Mouse (Mus musculus) limb, embryonic 12.5 days (tissue): ENCODE results near the gene Ugdh. TPM values are rescaled to one million over a fixed set of nuclear protein-coding genes. Genes with fewer than 3 reads are reported as not detected.
"Not testable (repeated sequence)": the region's sequence is repeated elsewhere in the genome, so short reads cannot be mapped to it uniquely, and the experiment has no call there.

Experiments used
- ATAC-seq: fragments of 200-750 bp; cut with Nextera tagmentation; 2 replicates; pipeline ENCODE4 v1.8.0; 2017; ENCODE audit warnings: low read depth, moderate TSS enrichment; ENCODE audit not compliant: insufficient number of reproducible peaks, insufficient read depth, low FRiP score, low TSS enrichment
- H3K27ac ChIP-seq: fragments of 300-500 bp; sonication (generic); 2 replicates; pipeline ENCODE4 v1.5.1; 2016; ENCODE audit warnings: mild to moderate bottlenecking, moderate library complexity
- H3K27me3 ChIP-seq: fragments of 300-500 bp; sonication (generic); 2 replicates; pipeline ENCODE4 v1.6.1; 2016; ENCODE audit warnings: mild to moderate bottlenecking, moderate library complexity
- H3K36me3 ChIP-seq: fragments of 300-500 bp; sonication (generic); 2 replicates; pipeline ENCODE4 v1.6.1; 2016; ENCODE audit warnings: mild to moderate bottlenecking, moderate library complexity
- H3K4me1 ChIP-seq: fragments of 300-500 bp; sonication (generic); replicated peaks from 2 replicates; pipeline ENCODE4 v1.6.1; 2016
- H3K4me2 ChIP-seq: fragments of 300-500 bp; sonication (generic); 2 replicates; pipeline ENCODE4 v1.6.1; 2016; ENCODE audit warnings: mild to moderate bottlenecking, moderate library complexity
- H3K4me3 ChIP-seq: fragments of 300-500 bp; sonication (generic); replicated peaks from 2 replicates; pipeline ENCODE4 v1.5.1; 2016; ENCODE audit warnings: mild to moderate bottlenecking
- H3K9ac ChIP-seq: fragments of 300-500 bp; sonication (generic); replicated peaks from 2 replicates; pipeline ENCODE4 v1.6.1; 2016; ENCODE audit warnings: mild to moderate bottlenecking, moderate library complexity
- H3K9me3 ChIP-seq: fragments of 300-500 bp; sonication (generic); 2 replicates; pipeline ENCODE4 v1.6.1; 2016; ENCODE audit warnings: mild to moderate bottlenecking, moderate library complexity
- WGBS: fragments of 180-500 bp; shearing (Covaris S2); methylation state at CpG from one replicate; pipeline ENCODE4 v1.1.7; 2016; 5-methylcytosine and 5-hydroxymethylcytosine counted together
- polyA plus RNA-seq: library from polyadenylated mRNA; unstranded; fragments of >200 nt; fragmentation: Nextera tagmentation; extraction: Ambion mirVana; gene quantifications from 2 replicates; pipeline ENCODE4 v1.2.1, GENCODE M21; 2016

Gene Ugdh
- 154 and 170 TPM in 2 replicates for polyA plus RNA-seq

GRCm38 (mm10) chr5:65435806-65436561 is at the start of gene Ugdh:
Gene Ugdh (minus strand): TSS chr5:65435949.
- ATAC-seq = peak; percentile 93
- H3K4me1 ChIP-seq = peaks cover 26% of the 10 kb centered on the region
- no peaks in the 10 kb centered on the region for H3K27me3 ChIP-seq
- H3K9ac ChIP-seq = peak within 1 kb of the TSS; percentile 82
- no peaks in the 10 kb centered on the region for H3K9me3 ChIP-seq
- no peaks in the 10 kb centered on the region; the same call in 1 of the 2 replicates for H3K36me3 ChIP-seq
- peak within 1 kb of the TSS; percentile 89 for H3K27ac ChIP-seq
- under 1% methylated on average over 51 of the region's 51 CpGs for WGBS
- H3K4me3 ChIP-seq = peak within 1 kb of the TSS; percentile 75
- peak within 1 kb of the TSS; percentile 82 for H3K4me2 ChIP-seq

- Histone ChIP-seq H3K36me3 (0 out of 2 replicates have a peak, but pooled peaks cover 7% of the 10 kb centered on the region), H3K4me3 (no peak overlapping the region), H3K27me3 (no peaks in the 10 kb centered on the region), H3K9me3 (no peaks in the 10 kb centered on the region), H3K4me2 (no peak overlapping the region), H3K27ac (no peak overlapping the region), H3K4me1 (no peaks in the 10 kb centered on the region), H3K9ac (no peak overlapping the region)
- 80% methylated on average over 4 of the region's 4 CpGs for WGBS
- ATAC-seq = no peak
Measured at GRCm38 (mm10) chr5:65482996-65483395, 47.2 kb upstream of the Ugdh start.

GRCm38 (mm10) chr5:65480511-65480910 is 44.8 kb upstream of the Ugdh start:
- 83% methylated on average over 4 of the region's 4 CpGs for WGBS

GRCm38 (mm10) chr5:65479681-65480445 is 44.1 kb upstream of the Ugdh start:
- ATAC-seq = no peak
- no peak overlapping the region for H3K4me3 ChIP-seq
- no peak overlapping the region for H3K9ac ChIP-seq
- WGBS = 89% methylated on average over 9 of the region's 9 CpGs
- no peak overlapping the region for H3K27ac ChIP-seq
- H3K4me2 ChIP-seq = no peak overlapping the region
- 0 out of 2 replicates have a peak, but pooled peaks cover 7% of the 10 kb centered on the region for H3K36me3 ChIP-seq
- H3K4me1 ChIP-seq = no peaks in the 10 kb centered on the region
- H3K9me3 ChIP-seq = no peaks in the 10 kb centered on the region
- H3K27me3 ChIP-seq = no peaks in the 10 kb centered on the region

More at GRCm38 (mm10) chr5:65480511-65480910, 44.8 kb upstream of the Ugdh start:
- no peaks in the 10 kb centered on the region for H3K4me1 ChIP-seq
- no peak overlapping the region for H3K9ac ChIP-seq
- no peak overlapping the region for H3K4me3 ChIP-seq
- H3K27me3 ChIP-seq = no peaks in the 10 kb centered on the region
- no peak for ATAC-seq
- H3K27ac ChIP-seq = no peak overlapping the region
- H3K36me3 ChIP-seq = 0 out of 2 replicates have a peak, but pooled peaks cover 7% of the 10 kb centered on the region
- no peaks in the 10 kb centered on the region for H3K9me3 ChIP-seq
- H3K4me2 ChIP-seq = no peak overlapping the region

GRCm38 (mm10) chr5:65478224-65478623 is 42.5 kb upstream of the Ugdh start:
- no peak overlapping the region for H3K4me3 ChIP-seq
- H3K4me1 ChIP-seq = no peaks in the 10 kb centered on the region
- no peak overlapping the region for H3K9ac ChIP-seq
- no peaks in the 10 kb centered on the region for H3K9me3 ChIP-seq
- H3K4me2 ChIP-seq = no peak overlapping the region
- no peak overlapping the region for H3K27ac ChIP-seq
- 78% methylated on average over 4 of the region's 4 CpGs for WGBS
- H3K27me3 ChIP-seq = no peaks in the 10 kb centered on the region
- no peak for ATAC-seq
- H3K36me3 ChIP-seq = 0 out of 2 replicates have a peak, but pooled peaks cover 3% of the 10 kb centered on the region

DNA sequence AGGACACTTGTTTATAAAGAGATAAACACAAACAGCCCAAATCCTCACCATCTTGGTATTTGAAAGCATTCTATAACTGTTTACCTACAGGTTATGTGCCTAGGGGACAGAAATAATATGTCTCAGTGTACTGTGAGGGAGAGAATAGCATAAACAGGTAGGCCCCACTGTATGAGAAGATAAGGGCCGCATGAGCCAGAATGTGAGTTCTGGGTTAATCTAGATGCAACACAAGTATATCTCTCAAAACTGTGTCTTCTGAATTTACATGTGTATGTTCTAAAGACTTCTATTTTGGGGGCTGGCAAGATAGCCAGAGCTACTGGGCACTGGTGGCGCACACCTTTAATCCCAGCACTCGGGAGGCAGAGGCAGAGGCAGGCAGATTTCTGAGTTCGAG is 41.0 kb upstream of the Ugdh start:
- not testable (repeated sequence) for H3K36me3 ChIP-seq, H3K9me3 ChIP-seq, H3K9ac ChIP-seq, H3K4me1 ChIP-seq, H3K4me3 ChIP-seq, H3K27me3 ChIP-seq, H3K4me2 ChIP-seq, ATAC-seq, H3K27ac ChIP-seq
- 96% methylated on average over 4 of the region's 4 CpGs for WGBS

GRCm38 (mm10) chr5:65475806-65476205 is 40.1 kb upstream of the Ugdh start:
- no peak overlapping the region for H3K9ac ChIP-seq
- H3K4me2 ChIP-seq = no peak overlapping the region
- 83% methylated on average over 2 of the region's 2 CpGs for WGBS
- H3K4me1 ChIP-seq = no peaks in the 10 kb centered on the region
- ATAC-seq = no peak
- H3K9me3 ChIP-seq = no peaks in the 10 kb centered on the region
- no peak overlapping the region for H3K4me3 ChIP-seq
- H3K36me3 ChIP-seq = 0 out of 2 replicates have a peak, but pooled peaks cover 8% of the 10 kb centered on the region
- H3K27ac ChIP-seq = no peak overlapping the region
- H3K27me3 ChIP-seq = no peaks in the 10 kb centered on the region

GRCm38 (mm10) chr5:65469766-65470165 is 34.0 kb upstream of the Ugdh start:
- WGBS = 89% methylated on average over 6 of the region's 6 CpGs
- ATAC-seq = no peak

GRCm38 (mm10) chr5:65466911-65467310 is 31.2 kb upstream of the Ugdh start:
- 68% methylated on average over 3 of the region's 3 CpGs for WGBS
- H3K4me1 ChIP-seq = no peaks in the 10 kb centered on the region
- no peak overlapping the region for H3K9ac ChIP-seq
- H3K36me3 ChIP-seq = peaks cover 40% of the 10 kb centered on the region
- no peak overlapping the region for H3K27ac ChIP-seq
- no peak overlapping the region for H3K4me3 ChIP-seq
- ATAC-seq = no peak
- H3K27me3 ChIP-seq = no peaks in the 10 kb centered on the region
- no peak overlapping the region for H3K4me2 ChIP-seq
- no peaks in the 10 kb centered on the region; the same call in 1 of the 2 replicates for H3K9me3 ChIP-seq

More at GRCm38 (mm10) chr5:65469766-65470165, 34.0 kb upstream of the Ugdh start:
- H3K4me2 ChIP-seq = no peak overlapping the region
- no peaks in the 10 kb centered on the region; the same call in 1 of the 2 replicates for H3K9me3 ChIP-seq
- no peak overlapping the region for H3K27ac ChIP-seq
- H3K4me1 ChIP-seq = no peaks in the 10 kb centered on the region
- no peak overlapping the region for H3K9ac ChIP-seq
- no peaks in the 10 kb centered on the region for H3K27me3 ChIP-seq
- H3K36me3 ChIP-seq = peaks cover 41% of the 10 kb centered on the region
- H3K4me3 ChIP-seq = no peak overlapping the region

DNA sequence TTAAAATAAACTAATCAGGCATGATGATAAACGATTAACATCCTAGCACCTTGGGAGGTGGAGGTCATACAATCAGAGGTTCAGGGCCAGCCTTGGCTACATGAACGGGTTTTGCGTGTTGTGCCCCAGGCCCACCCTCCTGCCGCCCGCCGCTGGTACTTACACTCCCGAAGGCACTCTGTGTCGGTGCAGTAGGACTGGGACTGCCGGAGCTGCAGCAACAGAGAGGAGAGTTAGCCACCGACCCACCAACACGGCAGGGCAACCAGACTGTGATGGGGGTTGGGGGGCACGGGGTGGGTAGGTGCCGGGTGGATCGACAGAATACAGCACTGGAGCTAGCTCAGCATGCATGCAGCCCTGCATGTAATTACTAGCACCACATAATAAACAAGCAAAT is 24.6 kb upstream of the Ugdh start:
- 88% methylated on average over 14 of the region's 14 CpGs for WGBS
- Histone ChIP-seq H3K4me3 (no peak overlapping the region), H3K27ac (no peak overlapping the region)

DNA sequence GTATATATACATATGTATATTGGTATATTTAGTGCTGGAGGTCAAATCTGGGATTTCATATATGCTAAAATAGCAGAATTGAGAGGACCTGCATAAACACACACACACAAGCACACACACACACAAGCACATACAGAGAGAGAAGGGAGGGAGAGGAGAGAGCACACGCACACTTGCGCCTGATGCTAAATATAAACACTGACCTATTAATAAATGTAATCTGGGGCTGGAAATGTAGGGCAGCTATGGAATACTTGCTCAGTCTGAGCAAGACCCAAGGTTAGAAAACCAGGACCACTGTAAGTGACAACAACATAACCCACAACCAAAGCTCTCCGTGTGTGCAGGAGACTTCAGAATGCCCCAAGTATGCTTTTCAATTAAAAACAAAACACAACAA is 23.7 kb upstream of the Ugdh start:
- Histone ChIP-seq H3K9me3 (no peaks in the 10 kb centered on the region), H3K27me3 (no peaks in the 10 kb centered on the region), H3K4me3 (no peak overlapping the region), H3K36me3 (peaks cover 18% of the 10 kb centered on the region; the same call in 1 of the 2 replicates), H3K4me1 (peaks cover 32% of the 10 kb centered on the region), H3K4me2 (no peak overlapping the region), H3K27ac (no peak overlapping the region), H3K9ac (no peak overlapping the region)
- ATAC-seq = no peak
- 86% methylated on average over 3 of the region's 3 CpGs for WGBS

More for the DNA sequence above, 24.6 kb upstream of the Ugdh start:
- Histone ChIP-seq H3K9ac (no peak overlapping the region), H3K36me3 (peaks cover 21% of the 10 kb centered on the region; the same call in 1 of the 2 replicates), H3K4me1 (peaks cover 32% of the 10 kb centered on the region), H3K27me3 (no peaks in the 10 kb centered on the region), H3K9me3 (no peaks in the 10 kb centered on the region), H3K4me2 (no peak overlapping the region)
- no peak for ATAC-seq
